Mouse (Mus musculus) bone marrow, adult 2 months (tissue): ENCODE measurements around the gene Agap3.

ENCODE experiments used
- CTCF ChIP-seq: fragments of 200-500 bp; IDR thresholded peaks from 2 replicates; pipeline ENCODE4 v1.5.1; 2011; ENCODE audit warnings: low read length, control low read depth; ENCODE audit not compliant: control insufficient read depth, insufficient read depth
- POLR2A ChIP-seq: fragments of 200-500 bp; IDR thresholded peaks from 2 replicates; pipeline ENCODE4 v1.6.1; 2011; ENCODE audit warnings: low read depth, mild to moderate bottlenecking, control low read depth, low read length, borderline replicate concordance; ENCODE audit not compliant: control insufficient read depth

- peak; percentile 17; the same call in 1 of the 2 replicates for TF ChIP-seq CTCF
- TF ChIP-seq POLR2A, result no peak
Measured at GRCm38 (mm10) chr5:24425421-24426036, 26.4 kb upstream of the Agap3 start.
